Mouse (Mus musculus): Measurements from ENCODE around the gene Gm8334. TPM values are rescaled to one million over a fixed set of nuclear protein-coding genes. Genes with fewer than 3 reads are reported as not detected.
"Not testable (repeated sequence)": the region's sequence is repeated elsewhere in the genome, so short reads cannot be mapped to it uniquely, and the experiment has no call there.

The Gm8334 gene
- polyA plus RNA-seq (2015; fragmentation: Nextera tagmentation; extraction: Ambion mirVana): not detected in 2 replicates

- H3K4me3 ChIP-seq (replicated peaks): not testable (repeated sequence)
- 78% methylated on average over 4 of the region's 7 CpGs for WGBS
These were observed at the start of gene Gm8334 for GRCm38 (mm10) chrX:148615053-148615452. Gene Gm8334 (minus strand): TSS chrX:148615153.

GRCm38 (mm10) chrX:148663298-148663697 lies 48.3 kb upstream of the Gm8334 start, which contains the start of gene Gm15127:
Gene Gm15127 (plus strand): TSS chrX:148663598.
- not testable (repeated sequence) for H3K4me2 ChIP-seq (replicated peaks); ATAC-seq; H3K9ac ChIP-seq; H3K4me1 ChIP-seq (replicated peaks); H3K36me3 ChIP-seq; H3K27ac ChIP-seq; H3K27me3 ChIP-seq (replicated peaks); H3K4me3 ChIP-seq (replicated peaks); H3K9me3 ChIP-seq
- WGBS: 76% methylated on average over 3 of the region's 4 CpGs

More at GRCm38 (mm10) chrX:148615053-148615452, at the start of gene Gm8334:
- not testable (repeated sequence) for H3K9ac ChIP-seq; H3K4me1 ChIP-seq (replicated peaks); H3K27ac ChIP-seq; H3K27me3 ChIP-seq (replicated peaks); H3K36me3 ChIP-seq; ATAC-seq; H3K4me2 ChIP-seq (replicated peaks); H3K9me3 ChIP-seq

Other genes with a start within 250 kb of the Gm8334 start
- gene Gm15114, start 126.2 kb downstream of the Gm8334 start, polyA plus RNA-seq (2015; fragmentation: Nextera tagmentation; extraction: Ambion mirVana): not detected in 2 replicates
- gene Gm15127, start 48.4 kb upstream of the Gm8334 start, polyA plus RNA-seq (2015; fragmentation: Nextera tagmentation; extraction: Ambion mirVana): not detected in 2 replicates
- gene Luzp4, start 242.5 kb upstream of the Gm8334 start, polyA plus RNA-seq (2015; fragmentation: Nextera tagmentation; extraction: Ambion mirVana): not detected in 2 replicates